Mouse (Mus musculus) forebrain, embryonic 13.5 days (tissue): ENCODE measurements at regions not wholly inside any gene's neighbourhood (a gene's known extent, or its start where the extent isn't known, plus 50 kb on each side); places are given as distances from the start of the nearest gene placed in this dataset.

Experiments used
- ATAC-seq: fragments of 200-750 bp; cut with Nextera tagmentation; 2 replicates; pipeline ENCODE4 v1.8.0; 2017
- H3K27ac ChIP-seq: fragments of 300-500 bp; sonication (generic); 2 replicates; pipeline ENCODE4 v1.5.1; 2015; ENCODE audit warnings: inconsistent platforms, mild to moderate bottlenecking, moderate library complexity
- H3K27me3 ChIP-seq: fragments of 300-500 bp; sonication (generic); 2 replicates; pipeline ENCODE4 v1.6.1; 2015; ENCODE audit warnings: mild to moderate bottlenecking, inconsistent platforms
- H3K36me3 ChIP-seq: fragments of 300-500 bp; sonication (generic); 2 replicates; pipeline ENCODE4 v1.6.1; 2015; ENCODE audit warnings: mild to moderate bottlenecking, inconsistent platforms; ENCODE audit not compliant: poor library complexity, severe bottlenecking
- H3K4me1 ChIP-seq: fragments of 300-500 bp; sonication (generic); 2 replicates; pipeline ENCODE4 v1.6.1; 2015; ENCODE audit warnings: inconsistent platforms
- H3K4me2 ChIP-seq: fragments of 300-500 bp; sonication (generic); 2 replicates; pipeline ENCODE4 v1.6.1; 2015; ENCODE audit warnings: inconsistent platforms, mild to moderate bottlenecking, moderate library complexity
- H3K4me3 ChIP-seq: fragments of 300-500 bp; sonication (generic); 2 replicates; pipeline ENCODE4 v1.5.1; 2015; ENCODE audit warnings: mild to moderate bottlenecking, inconsistent platforms
- H3K9ac ChIP-seq: fragments of 300-500 bp; sonication (generic); 2 replicates; pipeline ENCODE4 v1.6.1; 2015; ENCODE audit warnings: mild to moderate bottlenecking, inconsistent platforms
- H3K9me3 ChIP-seq: fragments of 300-500 bp; sonication (generic); replicated peaks from 2 replicates; pipeline ENCODE4 v1.6.1; 2016; ENCODE audit warnings: inconsistent platforms
- WGBS: fragments of 180-500 bp; shearing (Covaris S2); methylation state at CpG from one replicate; pipeline ENCODE4 v1.1.7; 2015; 5-methylcytosine and 5-hydroxymethylcytosine counted together

- no peak for ATAC-seq
- Histone ChIP-seq H3K27me3 (no peaks in the 10 kb centered on the region), H3K27ac (no peak overlapping the region), H3K36me3 (no peaks in the 10 kb centered on the region), H3K4me2 (no peak overlapping the region), H3K4me1 (peaks cover 8% of the 10 kb centered on the region), H3K4me3 (no peak overlapping the region), H3K9me3 (no peaks in the 10 kb centered on the region), H3K9ac (no peak overlapping the region)
- WGBS, result 52% methylated on average over 14 of the region's 14 CpGs
Observed at GRCm38 (mm10) chr1:189989376-189989775, 67.2 kb upstream of the Smyd2 start.

GRCm38 (mm10) chr1:189988864-189989263 lies 66.7 kb upstream of the Smyd2 start:
- no peak for ATAC-seq
- Histone ChIP-seq H3K27me3 (no peaks in the 10 kb centered on the region), H3K9ac (no peak overlapping the region), H3K4me1 (peaks cover 8% of the 10 kb centered on the region), H3K4me3 (no peak overlapping the region), H3K4me2 (no peak overlapping the region), H3K27ac (no peak overlapping the region), H3K36me3 (no peaks in the 10 kb centered on the region), H3K9me3 (no peaks in the 10 kb centered on the region)
- 88% methylated on average over 3 of the region's 3 CpGs for WGBS

- no peaks in the 10 kb centered on the region for H3K27me3 ChIP-seq
- no peak overlapping the region for H3K4me2 ChIP-seq
- H3K36me3 ChIP-seq, result no peaks in the 10 kb centered on the region
- H3K9ac ChIP-seq, result no peak overlapping the region
- WGBS, result 69% methylated on average over 11 of the region's 11 CpGs
- H3K4me3 ChIP-seq, result no peak overlapping the region
- H3K4me1 ChIP-seq, result peaks cover 4% of the 10 kb centered on the region
- H3K27ac ChIP-seq, result no peak overlapping the region
- H3K9me3 ChIP-seq, result no peaks in the 10 kb centered on the region
- no peak for ATAC-seq
Observed at GRCm38 (mm10) chr1:189985516-189986205, 63.5 kb upstream of the Smyd2 start.

- H3K9me3 ChIP-seq, result no peaks in the 10 kb centered on the region
- H3K27ac ChIP-seq, result no peak overlapping the region
- H3K9ac ChIP-seq, result no peak overlapping the region
- 0 out of 2 replicates have a peak, but pooled peaks cover 3% of the 10 kb centered on the region for H3K4me1 ChIP-seq
- ATAC-seq, result no peak
- H3K27me3 ChIP-seq, result 0 out of 2 replicates have a peak, but pooled peaks cover 5% of the 10 kb centered on the region
- no peak overlapping the region for H3K4me2 ChIP-seq
- H3K4me3 ChIP-seq, result no peak overlapping the region
- WGBS, result 34% methylated on average over 10 of the region's 10 CpGs
- H3K36me3 ChIP-seq, result no peaks in the 10 kb centered on the region
Observed at GRCm38 (mm10) chr1:189978244-189978643, 56.1 kb upstream of the Smyd2 start.

- no peak overlapping the region for H3K4me2 ChIP-seq
- H3K9ac ChIP-seq, result no peak overlapping the region
- H3K4me1 ChIP-seq, result 0 out of 2 replicates have a peak, but pooled peaks cover 7% of the 10 kb centered on the region
- H3K36me3 ChIP-seq, result no peaks in the 10 kb centered on the region
- WGBS, result 74% methylated on average over 9 of the region's 9 CpGs
- 0 out of 2 replicates have a peak, but pooled peaks cover 10% of the 10 kb centered on the region for H3K27me3 ChIP-seq
- no peaks in the 10 kb centered on the region for H3K9me3 ChIP-seq
- H3K4me3 ChIP-seq, result no peak overlapping the region
- no peak overlapping the region for H3K27ac ChIP-seq
- no peak for ATAC-seq
Observed at GRCm38 (mm10) chr1:189975660-189976059, 53.5 kb upstream of the Smyd2 start.

GRCm38 (mm10) chr1:189972790-189973406 lies 50.7 kb upstream of the Smyd2 start:
- WGBS, result 18% methylated on average over 13 of the region's 13 CpGs
- Histone ChIP-seq H3K27ac (no peak overlapping the region), H3K36me3 (no peaks in the 10 kb centered on the region), H3K27me3 (0 out of 2 replicates have a peak, but pooled peaks cover 10% of the 10 kb centered on the region), H3K9me3 (no peaks in the 10 kb centered on the region), H3K4me3 (no peak overlapping the region), H3K4me2 (peak overlapping the region; percentile 40), H3K9ac (no peak overlapping the region; the same call in 1 of the 2 replicates), H3K4me1 (0 out of 2 replicates have a peak, but pooled peaks cover 4% of the 10 kb centered on the region)
- peak; percentile 88 for ATAC-seq
